Mouse (Mus musculus): ENCODE data around the gene Sox10. TPM values are rescaled to one million over a fixed set of nuclear protein-coding genes. Genes with fewer than 3 reads are reported as not detected.

Gene Sox10
- total RNA-seq, 1 experiment: 0.31 TPM

GRCm38 (mm10) chr15:79151881-79152280 lies 13.2 kb downstream of the Sox10 start:
- Histone ChIP-seq H3K36me3 (ENCODE audit: control insufficient read depth, insufficient read depth, low read length, poor library complexity, severe bottlenecking) (peaks cover 42% of the 10 kb centered on the region), H3K4me3 (ENCODE audit: insufficient read depth in 1 of 2, low read depth in 1 of 2, low read length in 2 of 2, poor library complexity in 1 of 2, severe bottlenecking in 1 of 2) (no peak overlapping the region), H3K27ac (ENCODE audit: insufficient read depth, low read depth, low read length, poor library complexity, severe bottlenecking) (no peak overlapping the region), H3K9ac (ENCODE audit: insufficient read depth, low read depth, low read length, poor library complexity, severe bottlenecking) (no peak overlapping the region), H3K4me1 (ENCODE audit: control insufficient read depth in 2 of 2, insufficient read depth in 2 of 2, low read length in 2 of 2, poor library complexity in 1 of 2) (0 out of 4 replicates have a peak, but pooled peaks cover 0 to 3% of the 10 kb centered on the region in 2 experiments), H3K9me3 (ENCODE audit: control insufficient read depth, insufficient read depth, low read depth, low read length) (no peaks in the 10 kb centered on the region)
- no peak for DNase-seq (ENCODE audit: low read depth, low spot score)
- TF ChIP-seq ZNF384 (IDR thresholded peaks at IDR 0.05; ENCODE audit: low read depth, low read length) (no peak), ZC3H11A (IDR thresholded peaks at IDR 0.05; ENCODE audit: borderline replicate concordance, low read depth, low read length) (no peak), MAFK (IDR thresholded peaks at IDR 0.05; ENCODE audit: insufficient read depth, low read depth, low read length) (no peak), CHD2 (IDR thresholded peaks at IDR 0.05; ENCODE audit: low read depth, low read length) (no peak), HCFC1 (IDR thresholded peaks at IDR 0.05; ENCODE audit: borderline replicate concordance, insufficient read depth, low read length) (no peak)
- in situ Hi-C loops (cut with MboI; ENCODE audit: low sequenced_read_pairs in 2 of 2, unreplicated experiment in 2 of 2): no loop called here

- H3K27ac ChIP-seq (ENCODE audit: insufficient read depth, low read depth, low read length, poor library complexity, severe bottlenecking): no peak overlapping the region
- no peaks in the 10 kb centered on the region for H3K9me3 ChIP-seq (ENCODE audit: control insufficient read depth, insufficient read depth, low read depth, low read length)
- peak; percentile 84 for DNase-seq (ENCODE audit: low read depth, low spot score)
- H3K9ac ChIP-seq (ENCODE audit: insufficient read depth, low read depth, low read length, poor library complexity, severe bottlenecking): no peak overlapping the region
- peaks cover 0 to 7% of the 10 kb centered on the region in 2 experiments; a peak in 2 of 4 replicates for H3K4me1 ChIP-seq (ENCODE audit: control insufficient read depth in 2 of 2, insufficient read depth in 2 of 2, low read length in 2 of 2, poor library complexity in 1 of 2)
- peaks cover 69% of the 10 kb centered on the region for H3K36me3 ChIP-seq (ENCODE audit: control insufficient read depth, insufficient read depth, low read length, poor library complexity, severe bottlenecking)
- in situ Hi-C loops (cut with MboI; ENCODE audit: low sequenced_read_pairs in 2 of 2, unreplicated experiment in 2 of 2): no loop called here
- H3K4me3 ChIP-seq (ENCODE audit: insufficient read depth in 1 of 2, low read depth in 1 of 2, low read length in 2 of 2, poor library complexity in 1 of 2, severe bottlenecking in 1 of 2): no peak overlapping the region
- TF ChIP-seq ZC3H11A (IDR thresholded peaks at IDR 0.05; ENCODE audit: borderline replicate concordance, low read depth, low read length): no peak
These were observed 16.5 kb downstream of the Sox10 start for GRCm38 (mm10) chr15:79148533-79148932.

GRCm38 (mm10) chr15:79145522-79145921 lies 19.5 kb downstream of the Sox10 start:
- Histone ChIP-seq H3K9ac (ENCODE audit: insufficient read depth, low read depth, low read length, poor library complexity, severe bottlenecking) (no peak overlapping the region), H3K4me1 (ENCODE audit: control insufficient read depth in 2 of 2, insufficient read depth in 2 of 2, low read length in 2 of 2, poor library complexity in 1 of 2) (peaks cover 4 to 8% of the 10 kb centered on the region in 2 experiments; a peak in 3 of 4 replicates), H3K36me3 (ENCODE audit: control insufficient read depth, insufficient read depth, low read length, poor library complexity, severe bottlenecking) (peaks cover 49% of the 10 kb centered on the region), H3K4me3 (ENCODE audit: insufficient read depth in 1 of 2, low read depth in 1 of 2, low read length in 2 of 2, poor library complexity in 1 of 2, severe bottlenecking in 1 of 2) (no peak overlapping the region), H3K9me3 (ENCODE audit: control insufficient read depth, insufficient read depth, low read depth, low read length) (no peaks in the 10 kb centered on the region), H3K27ac (ENCODE audit: insufficient read depth, low read depth, low read length, poor library complexity, severe bottlenecking) (0 out of 2 replicates have a peak overlapping the region, but pooled peaks have one; percentile 3)
- TF ChIP-seq HCFC1 (IDR thresholded peaks at IDR 0.05; ENCODE audit: borderline replicate concordance, insufficient read depth, low read length): no peak
- TF ChIP-seq ZC3H11A (IDR thresholded peaks at IDR 0.05; ENCODE audit: borderline replicate concordance, low read depth, low read length): no peak
- no peak for TF ChIP-seq CHD2 (IDR thresholded peaks at IDR 0.05; ENCODE audit: low read depth, low read length)
- TF ChIP-seq MAFK (IDR thresholded peaks at IDR 0.05; ENCODE audit: insufficient read depth, low read depth, low read length): no peak
- no peak for TF ChIP-seq ZNF384 (IDR thresholded peaks at IDR 0.05; ENCODE audit: low read depth, low read length)
- in situ Hi-C loops (cut with MboI; ENCODE audit: low sequenced_read_pairs in 2 of 2, unreplicated experiment in 2 of 2): no loop called here
- DNase-seq (ENCODE audit: low read depth, low spot score): no peak

DNA sequence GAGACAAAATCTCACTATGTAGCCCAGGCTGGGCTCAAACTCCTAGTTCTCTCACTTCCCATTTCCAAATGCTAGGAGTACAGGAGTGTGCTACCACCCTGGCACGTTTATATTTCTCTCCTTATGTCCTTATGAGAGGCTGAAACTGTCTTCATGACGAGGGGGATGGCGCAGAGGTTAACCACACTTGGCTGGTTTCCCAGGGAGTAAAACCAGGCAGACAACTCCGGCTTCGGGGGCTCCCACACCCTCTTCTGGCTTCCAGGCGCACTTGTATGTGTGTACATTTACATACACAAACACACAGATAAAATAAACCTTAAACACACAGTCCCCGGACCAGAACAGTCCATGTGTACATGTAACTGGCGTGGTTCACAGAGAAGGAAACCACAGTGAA lies 21.0 kb downstream of the Sox10 start:
- no peak overlapping the region for H3K9ac ChIP-seq (ENCODE audit: insufficient read depth, low read depth, low read length, poor library complexity, severe bottlenecking)
- H3K9me3 ChIP-seq (ENCODE audit: control insufficient read depth, insufficient read depth, low read depth, low read length): no peaks in the 10 kb centered on the region
- TF ChIP-seq ZNF384 (IDR thresholded peaks at IDR 0.05; ENCODE audit: low read depth, low read length) (no peak), ZC3H11A (IDR thresholded peaks at IDR 0.05; ENCODE audit: borderline replicate concordance, low read depth, low read length) (no peak), HCFC1 (IDR thresholded peaks at IDR 0.05; ENCODE audit: borderline replicate concordance, insufficient read depth, low read length) (no peak), MAFK (IDR thresholded peaks at IDR 0.05; ENCODE audit: insufficient read depth, low read depth, low read length) (no peak), CHD2 (IDR thresholded peaks at IDR 0.05; ENCODE audit: low read depth, low read length) (no peak)
- in situ Hi-C loops (cut with MboI; ENCODE audit: low sequenced_read_pairs in 2 of 2, unreplicated experiment in 2 of 2): no loop called here
- no peak overlapping the region for H3K27ac ChIP-seq (ENCODE audit: insufficient read depth, low read depth, low read length, poor library complexity, severe bottlenecking)
- H3K36me3 ChIP-seq (ENCODE audit: control insufficient read depth, insufficient read depth, low read length, poor library complexity, severe bottlenecking): peaks cover 39% of the 10 kb centered on the region
- no peak for DNase-seq (ENCODE audit: low read depth, low spot score)
- H3K4me3 ChIP-seq (ENCODE audit: insufficient read depth in 1 of 2, low read depth in 1 of 2, low read length in 2 of 2, poor library complexity in 1 of 2, severe bottlenecking in 1 of 2): no peak overlapping the region
- H3K4me1 ChIP-seq (ENCODE audit: control insufficient read depth in 2 of 2, insufficient read depth in 2 of 2, low read length in 2 of 2, poor library complexity in 1 of 2): peaks cover 4 to 8% of the 10 kb centered on the region in 2 experiments; a peak in 3 of 4 replicates

- TF ChIP-seq ZNF384 (IDR thresholded peaks at IDR 0.05; ENCODE audit: low read depth, low read length) (no peak), ZC3H11A (IDR thresholded peaks at IDR 0.05; ENCODE audit: borderline replicate concordance, low read depth, low read length) (no peak), CHD2 (IDR thresholded peaks at IDR 0.05; ENCODE audit: low read depth, low read length) (no peak), MAFK (IDR thresholded peaks at IDR 0.05; ENCODE audit: insufficient read depth, low read depth, low read length) (no peak), HCFC1 (IDR thresholded peaks at IDR 0.05; ENCODE audit: borderline replicate concordance, insufficient read depth, low read length) (no peak)
- Histone ChIP-seq H3K4me3 (ENCODE audit: insufficient read depth in 1 of 2, low read depth in 1 of 2, low read length in 2 of 2, poor library complexity in 1 of 2, severe bottlenecking in 1 of 2) (no peak overlapping the region), H3K4me1 (ENCODE audit: control insufficient read depth in 2 of 2, insufficient read depth in 2 of 2, low read length in 2 of 2, poor library complexity in 1 of 2) (peaks cover 4 to 8% of the 10 kb centered on the region in 2 experiments; a peak in 3 of 4 replicates), H3K9ac (ENCODE audit: insufficient read depth, low read depth, low read length, poor library complexity, severe bottlenecking) (no peak overlapping the region), H3K36me3 (ENCODE audit: control insufficient read depth, insufficient read depth, low read length, poor library complexity, severe bottlenecking) (peaks cover 37% of the 10 kb centered on the region), H3K9me3 (ENCODE audit: control insufficient read depth, insufficient read depth, low read depth, low read length) (no peaks in the 10 kb centered on the region), H3K27ac (ENCODE audit: insufficient read depth, low read depth, low read length, poor library complexity, severe bottlenecking) (no peak overlapping the region)
- no peak for DNase-seq (ENCODE audit: low read depth, low spot score)
- in situ Hi-C loops (cut with MboI; ENCODE audit: low sequenced_read_pairs in 2 of 2, unreplicated experiment in 2 of 2): no loop called here
These were observed 21.7 kb downstream of the Sox10 start for GRCm38 (mm10) chr15:79143316-79143715.
